Mouse (Mus musculus): ENCODE measurements around the gene Pard6b. TPM values are rescaled to one million over a fixed set of nuclear protein-coding genes. Genes with fewer than 3 reads are reported as not detected.

Pard6b gene
- polyA plus RNA-seq, 1 experiment, result not detected

- H3K4me3 ChIP-seq (ENCODE audit: insufficient read depth, low read length), result no peak overlapping the region
- H3K27ac ChIP-seq (ENCODE audit: insufficient read depth, low read depth, low read length), result no peak overlapping the region
- H3K4me1 ChIP-seq (ENCODE audit: control insufficient read depth, insufficient read depth, low read length), result no peaks in the 10 kb centered on the region
- TF ChIP-seq CTCF (IDR thresholded peaks at IDR 0.05; ENCODE audit: low read depth, low read length), result no peak
- no peak for TF ChIP-seq POLR2A (IDR thresholded peaks at IDR 0.05; ENCODE audit: borderline replicate concordance, low read depth, low read length)
Observed at GRCm38 (mm10) chr2:168076840-168077576, 3.8 kb upstream of the Pard6b start.

- H3K4me1 ChIP-seq (ENCODE audit: control insufficient read depth, insufficient read depth, low read length), result no peaks in the 10 kb centered on the region
- no peak for TF ChIP-seq POLR2A (IDR thresholded peaks at IDR 0.05; ENCODE audit: borderline replicate concordance, low read depth, low read length)
- TF ChIP-seq CTCF (IDR thresholded peaks at IDR 0.05; ENCODE audit: low read depth, low read length), result no peak
- H3K4me3 ChIP-seq (ENCODE audit: insufficient read depth, low read length), result no peak overlapping the region
- no peak overlapping the region for H3K27ac ChIP-seq (ENCODE audit: insufficient read depth, low read depth, low read length)
Observed at GRCm38 (mm10) chr2:168078107-168078830, 2.5 kb upstream of the Pard6b start.

DNA sequence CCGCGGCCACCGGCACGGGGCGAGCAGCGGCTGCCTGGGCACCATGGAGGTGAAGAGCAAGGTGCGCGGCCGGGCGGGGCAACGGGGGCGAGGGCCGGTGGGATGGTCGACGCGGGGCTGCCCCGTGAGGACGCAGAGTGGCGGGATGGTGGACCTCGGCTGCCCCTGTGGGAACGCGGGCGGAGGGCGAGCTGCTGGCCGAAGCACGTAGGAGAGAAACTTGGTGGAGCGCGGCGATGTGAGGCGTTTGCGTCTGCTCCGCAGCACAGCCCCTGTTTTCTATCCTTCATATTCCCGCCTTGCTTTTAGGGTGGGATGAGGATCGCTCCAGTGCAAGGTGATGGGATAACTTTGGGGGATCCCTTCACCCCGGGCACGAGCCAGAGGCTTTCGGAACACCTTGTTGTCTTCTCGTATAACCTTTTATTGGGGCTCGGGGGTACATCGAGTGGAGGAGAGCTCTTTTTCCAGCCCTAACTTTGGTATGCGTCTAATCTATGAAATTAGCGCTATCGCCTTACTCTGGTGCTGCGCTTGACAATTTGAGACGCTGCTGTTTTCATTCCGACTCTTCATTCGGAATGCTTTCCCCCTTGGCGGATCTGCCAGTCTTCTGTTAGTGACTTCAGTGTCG, 612 bp downstream of the Pard6b start:
- no peaks in the 10 kb centered on the region for H3K4me1 ChIP-seq (ENCODE audit: control insufficient read depth, insufficient read depth, low read length)
- H3K27ac ChIP-seq (ENCODE audit: insufficient read depth, low read depth, low read length), result no peak overlapping the region
- no peak for TF ChIP-seq POLR2A (IDR thresholded peaks at IDR 0.05; ENCODE audit: borderline replicate concordance, low read depth, low read length)
- TF ChIP-seq CTCF (IDR thresholded peaks at IDR 0.05; ENCODE audit: low read depth, low read length), result no peak
- H3K4me3 ChIP-seq (ENCODE audit: insufficient read depth, low read length), result peak overlapping the region; percentile 91

- peak overlapping the region; percentile 91; the same call in 1 of the 2 replicates for H3K4me3 ChIP-seq (ENCODE audit: insufficient read depth, low read length)
Observed at GRCm38 (mm10) chr2:168081933-168082306, 1.1 kb downstream of the Pard6b start.

GRCm38 (mm10) chr2:168083593-168083992, 2.8 kb downstream of the Pard6b start:
- TF ChIP-seq CTCF (IDR thresholded peaks at IDR 0.05; ENCODE audit: low read depth, low read length) (no peak), POLR2A (IDR thresholded peaks at IDR 0.05; ENCODE audit: borderline replicate concordance, low read depth, low read length) (no peak)
- Histone ChIP-seq H3K27ac (ENCODE audit: insufficient read depth, low read depth, low read length) (no peak overlapping the region), H3K4me3 (ENCODE audit: insufficient read depth, low read length) (no peak overlapping the region), H3K4me1 (ENCODE audit: control insufficient read depth, insufficient read depth, low read length) (no peaks in the 10 kb centered on the region)

More at GRCm38 (mm10) chr2:168081933-168082306, 1.1 kb downstream of the Pard6b start:
- H3K27ac ChIP-seq (ENCODE audit: insufficient read depth, low read depth, low read length), result no peak overlapping the region
- H3K4me1 ChIP-seq (ENCODE audit: control insufficient read depth, insufficient read depth, low read length), result no peaks in the 10 kb centered on the region
- TF ChIP-seq POLR2A (IDR thresholded peaks at IDR 0.05; ENCODE audit: borderline replicate concordance, low read depth, low read length) (no peak), CTCF (IDR thresholded peaks at IDR 0.05; ENCODE audit: low read depth, low read length) (no peak)

GRCm38 (mm10) chr2:168084228-168084627, 3.4 kb downstream of the Pard6b start:
- TF ChIP-seq POLR2A (IDR thresholded peaks at IDR 0.05; ENCODE audit: borderline replicate concordance, low read depth, low read length) (no peak), CTCF (IDR thresholded peaks at IDR 0.05; ENCODE audit: low read depth, low read length) (no peak)
- Histone ChIP-seq H3K4me1 (ENCODE audit: control insufficient read depth, insufficient read depth, low read length) (no peaks in the 10 kb centered on the region), H3K27ac (ENCODE audit: insufficient read depth, low read depth, low read length) (no peak overlapping the region), H3K4me3 (ENCODE audit: insufficient read depth, low read length) (no peak overlapping the region)

- no peak overlapping the region for H3K4me3 ChIP-seq (ENCODE audit: insufficient read depth, low read length)
- H3K27ac ChIP-seq (ENCODE audit: insufficient read depth, low read depth, low read length), result no peak overlapping the region
- TF ChIP-seq CTCF (IDR thresholded peaks at IDR 0.05; ENCODE audit: low read depth, low read length), result no peak
- no peak for TF ChIP-seq POLR2A (IDR thresholded peaks at IDR 0.05; ENCODE audit: borderline replicate concordance, low read depth, low read length)
- H3K4me1 ChIP-seq (ENCODE audit: control insufficient read depth, insufficient read depth, low read length), result no peaks in the 10 kb centered on the region
Observed at GRCm38 (mm10) chr2:168085621-168086265, 4.9 kb downstream of the Pard6b start.

- TF ChIP-seq POLR2A (IDR thresholded peaks at IDR 0.05; ENCODE audit: borderline replicate concordance, low read depth, low read length) (no peak), CTCF (IDR thresholded peaks at IDR 0.05; ENCODE audit: low read depth, low read length) (no peak)
- Histone ChIP-seq H3K4me3 (ENCODE audit: insufficient read depth, low read length) (no peak overlapping the region), H3K4me1 (ENCODE audit: control insufficient read depth, insufficient read depth, low read length) (no peaks in the 10 kb centered on the region), H3K27ac (ENCODE audit: insufficient read depth, low read depth, low read length) (no peak overlapping the region)
Observed at GRCm38 (mm10) chr2:168086318-168086717, 5.5 kb downstream of the Pard6b start.

- Histone ChIP-seq H3K27ac (ENCODE audit: insufficient read depth, low read depth, low read length) (no peak overlapping the region), H3K4me1 (ENCODE audit: control insufficient read depth, insufficient read depth, low read length) (no peaks in the 10 kb centered on the region), H3K4me3 (ENCODE audit: insufficient read depth, low read length) (no peak overlapping the region)
- TF ChIP-seq POLR2A (IDR thresholded peaks at IDR 0.05; ENCODE audit: borderline replicate concordance, low read depth, low read length), result no peak
- no peak for TF ChIP-seq CTCF (IDR thresholded peaks at IDR 0.05; ENCODE audit: low read depth, low read length)
Observed at GRCm38 (mm10) chr2:168086839-168087238, 6.0 kb downstream of the Pard6b start.
